Mouse (Mus musculus): Measurements from ENCODE around the gene Prkcg. TPM values are rescaled to one million over a fixed set of nuclear protein-coding genes. Genes with fewer than 3 reads are reported as not detected.

The Prkcg gene
- 0.71 and 1.2 TPM in 2 replicates for polyA plus RNA-seq (2016; fragmentation: Nextera tagmentation; extraction: Ambion mirVana)

- peak; percentile 80 for DNase-seq (ENCODE audit: extremely low spot score, low spot score)
- Histone ChIP-seq H3K27me3 (ENCODE audit: poor library complexity, severe bottlenecking) (no peaks in the 10 kb centered on the region), H3K27ac (peak within 1 kb of the TSS; percentile 86), H3K36me3 (replicated peaks) (peaks cover 7% of the 10 kb centered on the region), H3K4me1 (peaks cover 48% of the 10 kb centered on the region), H3K9me3 (no peaks in the 10 kb centered on the region), H3K4me3 (peak within 1 kb of the TSS; percentile 55)
- 2% methylated on average over 30 of the region's 30 CpGs for WGBS
Observed at GRCm38 (mm10) chr7:3288976-3289970, at the start of gene Prkcg, which contains the start of gene Myadm. Gene Prkcg (plus strand): TSS chr7:3289179. Gene Myadm (plus strand): TSS chr7:3289080.

- DNase-seq (ENCODE audit: extremely low spot score, low spot score) = no peak
- Histone ChIP-seq H3K4me3 (no peak overlapping the region), H3K9me3 (no peaks in the 10 kb centered on the region), H3K36me3 (replicated peaks) (no peaks in the 10 kb centered on the region), H3K4me1 (no peaks in the 10 kb centered on the region), H3K27me3 (ENCODE audit: poor library complexity, severe bottlenecking) (no peaks in the 10 kb centered on the region), H3K27ac (no peak overlapping the region)
- 82% methylated on average over 2 of the region's 2 CpGs for WGBS
Observed at GRCm38 (mm10) chr7:3239193-3239592, 49.8 kb upstream of the Prkcg start.

GRCm38 (mm10) chr7:3260701-3261100, 28.3 kb upstream of the Prkcg start:
- no peak for DNase-seq (ENCODE audit: extremely low spot score, low spot score)
- Histone ChIP-seq H3K36me3 (replicated peaks) (no peaks in the 10 kb centered on the region), H3K9me3 (0 out of 2 replicates have a peak, but pooled peaks cover 3% of the 10 kb centered on the region), H3K4me1 (no peaks in the 10 kb centered on the region; the same call in 1 of the 2 replicates), H3K4me3 (no peak overlapping the region), H3K27me3 (ENCODE audit: poor library complexity, severe bottlenecking) (peaks cover 14% of the 10 kb centered on the region), H3K27ac (no peak overlapping the region)
- WGBS = 70% methylated on average over 3 of the region's 3 CpGs

GRCm38 (mm10) chr7:3261446-3261845, 27.5 kb upstream of the Prkcg start:
- Histone ChIP-seq H3K4me3 (no peak overlapping the region), H3K27me3 (ENCODE audit: poor library complexity, severe bottlenecking) (peaks cover 14% of the 10 kb centered on the region), H3K4me1 (no peaks in the 10 kb centered on the region; the same call in 1 of the 2 replicates), H3K9me3 (0 out of 2 replicates have a peak, but pooled peaks cover 3% of the 10 kb centered on the region), H3K27ac (no peak overlapping the region), H3K36me3 (replicated peaks) (no peaks in the 10 kb centered on the region)
- DNase-seq (ENCODE audit: extremely low spot score, low spot score) = no peak
- 74% methylated on average over 4 of the region's 4 CpGs for WGBS

- WGBS = 34% methylated on average over 2 of the region's 2 CpGs
- no peak for DNase-seq (ENCODE audit: extremely low spot score, low spot score)
- H3K27me3 ChIP-seq (ENCODE audit: poor library complexity, severe bottlenecking) = peaks cover 14% of the 10 kb centered on the region
- H3K9me3 ChIP-seq = 0 out of 2 replicates have a peak, but pooled peaks cover 3% of the 10 kb centered on the region
- no peaks in the 10 kb centered on the region; the same call in 1 of the 2 replicates for H3K4me1 ChIP-seq
- no peaks in the 10 kb centered on the region for H3K36me3 ChIP-seq (replicated peaks)
- no peak overlapping the region for H3K4me3 ChIP-seq
- H3K27ac ChIP-seq = no peak overlapping the region
Observed at GRCm38 (mm10) chr7:3262789-3263188, 26.2 kb upstream of the Prkcg start.

- Histone ChIP-seq H3K9me3 (0 out of 2 replicates have a peak, but pooled peaks cover 3% of the 10 kb centered on the region), H3K4me3 (peak overlapping the region; percentile 25), H3K27me3 (ENCODE audit: poor library complexity, severe bottlenecking) (peaks cover 14% of the 10 kb centered on the region), H3K27ac (no peak overlapping the region), H3K36me3 (replicated peaks) (no peaks in the 10 kb centered on the region), H3K4me1 (no peaks in the 10 kb centered on the region; the same call in 1 of the 2 replicates)
- WGBS = 42% methylated on average over 22 of the region's 22 CpGs
- no peak for DNase-seq (ENCODE audit: extremely low spot score, low spot score)
Observed at GRCm38 (mm10) chr7:3264390-3265022, 24.5 kb upstream of the Prkcg start.

- no peak overlapping the region for H3K4me3 ChIP-seq
- 0 out of 2 replicates have a peak, but pooled peaks cover 3% of the 10 kb centered on the region for H3K9me3 ChIP-seq
- no peaks in the 10 kb centered on the region for H3K36me3 ChIP-seq (replicated peaks)
- WGBS = 74% methylated on average over 6 of the region's 6 CpGs
- H3K27ac ChIP-seq = no peak overlapping the region
- peaks cover 14% of the 10 kb centered on the region for H3K27me3 ChIP-seq (ENCODE audit: poor library complexity, severe bottlenecking)
- DNase-seq (ENCODE audit: extremely low spot score, low spot score) = no peak
- no peaks in the 10 kb centered on the region; the same call in 1 of the 2 replicates for H3K4me1 ChIP-seq
Observed at GRCm38 (mm10) chr7:3265311-3265710, 23.7 kb upstream of the Prkcg start.

- DNase-seq (ENCODE audit: extremely low spot score, low spot score) = no peak
- 83% methylated on average over 3 of the region's 3 CpGs for WGBS
- no peak overlapping the region for H3K27ac ChIP-seq
- H3K9me3 ChIP-seq = no peaks in the 10 kb centered on the region; the same call in 1 of the 2 replicates
- H3K4me3 ChIP-seq = no peak overlapping the region
- H3K36me3 ChIP-seq (replicated peaks) = no peaks in the 10 kb centered on the region
- no peaks in the 10 kb centered on the region; the same call in 1 of the 2 replicates for H3K4me1 ChIP-seq
- peaks cover 14% of the 10 kb centered on the region for H3K27me3 ChIP-seq (ENCODE audit: poor library complexity, severe bottlenecking)
Observed at GRCm38 (mm10) chr7:3267261-3267660, 21.7 kb upstream of the Prkcg start.

GRCm38 (mm10) chr7:3267888-3268287, 21.1 kb upstream of the Prkcg start:
- WGBS = 79% methylated on average over 8 of the region's 8 CpGs
- Histone ChIP-seq H3K27me3 (ENCODE audit: poor library complexity, severe bottlenecking) (peaks cover 14% of the 10 kb centered on the region), H3K27ac (no peak overlapping the region), H3K36me3 (replicated peaks) (no peaks in the 10 kb centered on the region), H3K4me3 (no peak overlapping the region), H3K4me1 (no peaks in the 10 kb centered on the region; the same call in 1 of the 2 replicates), H3K9me3 (no peaks in the 10 kb centered on the region; the same call in 1 of the 2 replicates)
- no peak for DNase-seq (ENCODE audit: extremely low spot score, low spot score)

- Histone ChIP-seq H3K4me1 (no peaks in the 10 kb centered on the region; the same call in 1 of the 2 replicates), H3K9me3 (no peaks in the 10 kb centered on the region; the same call in 1 of the 2 replicates)
- 22% methylated on average over 3 of the region's 3 CpGs for WGBS
Observed at GRCm38 (mm10) chr7:3268291-3268690, 20.7 kb upstream of the Prkcg start.

GRCm38 (mm10) chr7:3272206-3272605, 16.8 kb upstream of the Prkcg start:
- Histone ChIP-seq H3K4me1 (peaks cover 4% of the 10 kb centered on the region), H3K9me3 (no peaks in the 10 kb centered on the region; the same call in 1 of the 2 replicates), H3K27me3 (ENCODE audit: poor library complexity, severe bottlenecking) (no peaks in the 10 kb centered on the region), H3K36me3 (replicated peaks) (no peaks in the 10 kb centered on the region), H3K27ac (no peak overlapping the region), H3K4me3 (no peak overlapping the region)
- DNase-seq (ENCODE audit: extremely low spot score, low spot score) = no peak
- WGBS = 91% methylated on average over 9 of the region's 9 CpGs

More at GRCm38 (mm10) chr7:3268291-3268690, 20.7 kb upstream of the Prkcg start:
- no peak overlapping the region for H3K27ac ChIP-seq
- peaks cover 14% of the 10 kb centered on the region for H3K27me3 ChIP-seq (ENCODE audit: poor library complexity, severe bottlenecking)
- H3K4me3 ChIP-seq = no peak overlapping the region
- no peak for DNase-seq (ENCODE audit: extremely low spot score, low spot score)
- no peaks in the 10 kb centered on the region for H3K36me3 ChIP-seq (replicated peaks)

GRCm38 (mm10) chr7:3275455-3276170, 13.4 kb upstream of the Prkcg start:
- DNase-seq (ENCODE audit: extremely low spot score, low spot score) = no peak
- no peaks in the 10 kb centered on the region; the same call in 1 of the 2 replicates for H3K9me3 ChIP-seq
- no peaks in the 10 kb centered on the region for H3K27me3 ChIP-seq (ENCODE audit: poor library complexity, severe bottlenecking)
- 78% methylated on average over 6 of the region's 6 CpGs for WGBS
- no peak overlapping the region for H3K4me3 ChIP-seq
- peaks cover 10% of the 10 kb centered on the region for H3K4me1 ChIP-seq
- H3K27ac ChIP-seq = peak overlapping the region; percentile 3; the same call in 1 of the 2 replicates
- no peaks in the 10 kb centered on the region for H3K36me3 ChIP-seq (replicated peaks)
